Comparison of ENCODE assay signal across 16 mouse cellular contexts in the genomic region with DNA sequence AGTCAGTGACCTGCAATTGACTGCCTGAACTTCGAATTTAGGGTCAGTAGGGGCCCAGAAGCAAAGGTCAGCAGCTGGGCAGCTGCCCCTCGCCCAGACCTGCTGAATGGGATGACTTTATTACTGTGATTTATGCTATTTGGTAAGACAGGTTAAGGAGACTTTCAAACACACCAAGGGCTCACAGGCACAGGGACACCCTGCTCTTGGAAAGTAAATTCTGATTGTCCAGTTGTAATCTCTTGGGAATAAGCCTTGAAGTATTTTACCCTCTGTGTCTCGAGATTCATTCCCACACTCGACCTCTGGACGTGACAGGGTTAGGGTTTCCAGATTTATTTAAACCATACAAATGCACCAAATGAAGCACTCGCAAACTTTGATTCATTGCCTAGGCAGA.
DNase-seq lines count a peak whose midpoint lies in the region; ATAC-seq lines count a peak whose summit lies in the region.
"Had no signal": no experiment of that assay in that cellular context is flagged by ENCODE, and none has a peak within 500 bp of the region (broad histone marks: within the 10 kb centered on the region; RNA-seq: fewer than 3 reads in every experiment).

No protein-coding gene starts in this region.

- peaks cover 21% of the 10 kb centered on the region for H3K4me1 ChIP-seq in kidney, embryonic 15.5 days
- H3K4me1 ChIP-seq in limb, embryonic 11.5 days (ENCODE audit: control insufficient read depth, insufficient read depth, low read length), result no peaks in the 10 kb centered on the region; the same call in 1 of the 2 replicates
- peaks cover 9% of the 10 kb centered on the region for H3K4me1 ChIP-seq in neural tube, embryonic 15.5 days
- H3K4me1 ChIP-seq in midbrain, embryonic 14.5 days (ENCODE audit: control insufficient read depth, insufficient read depth, low read length), result no peaks in the 10 kb centered on the region
- H3K4me1 ChIP-seq in midbrain, embryonic 10.5 days, result peaks cover 10% of the 10 kb centered on the region
- H3K4me1 ChIP-seq: lung, embryonic 15.5 days had no signal

- H3K36me3 ChIP-seq in kidney, embryonic 15.5 days, result no peaks in the 10 kb centered on the region
- H3K36me3 ChIP-seq in limb, embryonic 11.5 days (ENCODE audit: control insufficient read depth, insufficient read depth, low read length), result no peaks in the 10 kb centered on the region
- H3K36me3 ChIP-seq in neural tube, embryonic 15.5 days, result no peaks in the 10 kb centered on the region
- no peaks in the 10 kb centered on the region for H3K36me3 ChIP-seq in midbrain, embryonic 14.5 days (ENCODE audit: control insufficient read depth, insufficient read depth, low read length)
- H3K36me3 ChIP-seq in midbrain, embryonic 10.5 days, result no peaks in the 10 kb centered on the region
- H3K36me3 ChIP-seq: lung, embryonic 15.5 days had no signal

- no peaks in the 10 kb centered on the region for H3K9me3 ChIP-seq in kidney, embryonic 15.5 days (replicated peaks)
- H3K9me3 ChIP-seq in limb, embryonic 11.5 days (ENCODE audit: control insufficient read depth, low read length), result no peaks in the 10 kb centered on the region
- no peaks in the 10 kb centered on the region for H3K9me3 ChIP-seq in neural tube, embryonic 15.5 days (replicated peaks)
- H3K9me3 ChIP-seq in midbrain, embryonic 14.5 days (ENCODE audit: control insufficient read depth, low read length), result no peaks in the 10 kb centered on the region
- H3K9me3 ChIP-seq in midbrain, embryonic 10.5 days (replicated peaks), result no peaks in the 10 kb centered on the region
- H3K9me3 ChIP-seq: lung, embryonic 15.5 days had no signal

- peak; percentile 77 for DNase-seq in embryo, embryonic 10 days (ENCODE audit: low spot score)
- no peak for DNase-seq in embryo, embryonic 9.5 days (ENCODE audit: extremely low spot score)
- DNase-seq in kidney, adult 11 months, result no peak
- DNase-seq in limb, embryonic 11.5 days (ENCODE audit: low spot score), result peak; percentile 36
- DNase-seq in midbrain, embryonic 14.5 days, result no peak
- no peak for DNase-seq in midbrain, embryonic 10.5 days (ENCODE audit: low spot score)
- DNase-seq: cerebellum, adult 2 months; gastrocnemius, postnatal 14 days; lung, postnatal 4 days; right cerebral cortex, postnatal 4 days had no signal

- H3K4me2 ChIP-seq in kidney, embryonic 15.5 days, result peak overlapping the region; percentile 17; the same call in 1 of the 2 replicates
- no peak overlapping the region for H3K4me2 ChIP-seq in limb, embryonic 11.5 days (ENCODE audit: low read depth, severe bottlenecking)
- peak overlapping the region; percentile 38; the same call in 1 of the 2 replicates for H3K4me2 ChIP-seq in neural tube, embryonic 15.5 days
- H3K4me2 ChIP-seq in midbrain, embryonic 14.5 days (ENCODE audit: low read length), result no peak overlapping the region
- H3K4me2 ChIP-seq: lung, embryonic 15.5 days; midbrain, embryonic 11.5 days had no signal

- H3K4me3 ChIP-seq in kidney, embryonic 15.5 days (replicated peaks), result no peak overlapping the region
- no peak overlapping the region for H3K4me3 ChIP-seq in limb, embryonic 11.5 days (ENCODE audit: low read depth, low read length)
- H3K4me3 ChIP-seq in neural tube, embryonic 15.5 days (replicated peaks), result no peak overlapping the region
- no peak overlapping the region for H3K4me3 ChIP-seq in midbrain, embryonic 14.5 days (replicated peaks; ENCODE audit: low read depth, low read length)
- no peak overlapping the region for H3K4me3 ChIP-seq in midbrain, embryonic 10.5 days
- H3K4me3 ChIP-seq: lung, embryonic 15.5 days had no signal

- no peaks in the 10 kb centered on the region for H3K27me3 ChIP-seq in kidney, embryonic 15.5 days
- H3K27me3 ChIP-seq in limb, embryonic 11.5 days (ENCODE audit: control insufficient read depth, insufficient read depth, low read length), result no peaks in the 10 kb centered on the region
- no peaks in the 10 kb centered on the region for H3K27me3 ChIP-seq in neural tube, embryonic 15.5 days (replicated peaks)
- H3K27me3 ChIP-seq in midbrain, embryonic 14.5 days (ENCODE audit: control insufficient read depth, insufficient read depth, low read length), result no peaks in the 10 kb centered on the region
- H3K27me3 ChIP-seq in midbrain, embryonic 10.5 days (ENCODE audit: low read depth, poor library complexity, severe bottlenecking), result no peaks in the 10 kb centered on the region
- H3K27me3 ChIP-seq: lung, embryonic 15.5 days had no signal

- peak overlapping the region; percentile 0; the same call in 1 of the 2 replicates for H3K27ac ChIP-seq in kidney, embryonic 15.5 days
- no peak overlapping the region for H3K27ac ChIP-seq in limb, embryonic 11.5 days (replicated peaks; ENCODE audit: low read depth, low read length)
- H3K27ac ChIP-seq in neural tube, embryonic 15.5 days (replicated peaks), result no peak overlapping the region
- H3K27ac ChIP-seq in midbrain, embryonic 14.5 days (replicated peaks; ENCODE audit: low read depth, low read length), result no peak overlapping the region
- H3K27ac ChIP-seq in midbrain, embryonic 10.5 days (replicated peaks), result no peak overlapping the region
- H3K27ac ChIP-seq: liver, embryonic 14.5 days; lung, embryonic 15.5 days; stomach, postnatal 0 days had no signal

- 12% methylated on average over 6 of the region's 6 CpGs for WGBS in kidney, embryonic 15.5 days
- WGBS in limb, embryonic 11.5 days, result 3% methylated on average over 6 of the region's 6 CpGs
- WGBS in neural tube, embryonic 15.5 days, result 9% methylated on average over 6 of the region's 6 CpGs
- 65% methylated on average over 6 of the region's 6 CpGs for WGBS in midbrain, embryonic 14.5 days
- WGBS in midbrain, embryonic 10.5 days, result 45% methylated on average over 6 of the region's 6 CpGs

- H3K9ac ChIP-seq in kidney, embryonic 15.5 days, result no peak overlapping the region
- no peak overlapping the region for H3K9ac ChIP-seq in limb, embryonic 11.5 days (ENCODE audit: low read length)
- H3K9ac ChIP-seq in neural tube, embryonic 15.5 days (replicated peaks), result no peak overlapping the region
- no peak overlapping the region for H3K9ac ChIP-seq in midbrain, embryonic 14.5 days (replicated peaks; ENCODE audit: low read length)
- H3K9ac ChIP-seq: liver, embryonic 14.5 days; lung, embryonic 15.5 days had no signal

- peak; percentile 79 for ATAC-seq in kidney, embryonic 15.5 days (replicated peaks; ENCODE audit: low FRiP score)
- ATAC-seq in limb, embryonic 11.5 days (ENCODE audit: insufficient number of reproducible peaks, low FRiP score, low TSS enrichment, low read depth), result no peak
- ATAC-seq in neural tube, embryonic 15.5 days (ENCODE audit: low FRiP score), result no peak
- ATAC-seq in midbrain, embryonic 14.5 days (ENCODE audit: low FRiP score, low TSS enrichment), result no peak

Comparison
In these comparisons a context has a peak if more than half of its experiments do, and no peak if none do; other contexts are left out.
1. DNase-seq: peak in embryo, embryonic 10 days (single experiment) and limb, embryonic 11.5 days (single experiment); none in embryo, embryonic 9.5 days (single experiment), kidney, adult 11 months (single experiment), midbrain, embryonic 14.5 days (single experiment) and midbrain, embryonic 10.5 days (single experiment).
2. H3K4me2 ChIP-seq: peak in kidney, embryonic 15.5 days (single experiment) and neural tube, embryonic 15.5 days (single experiment); none in limb, embryonic 11.5 days (single experiment) and midbrain, embryonic 14.5 days (single experiment).